In the genomic region with DNA sequence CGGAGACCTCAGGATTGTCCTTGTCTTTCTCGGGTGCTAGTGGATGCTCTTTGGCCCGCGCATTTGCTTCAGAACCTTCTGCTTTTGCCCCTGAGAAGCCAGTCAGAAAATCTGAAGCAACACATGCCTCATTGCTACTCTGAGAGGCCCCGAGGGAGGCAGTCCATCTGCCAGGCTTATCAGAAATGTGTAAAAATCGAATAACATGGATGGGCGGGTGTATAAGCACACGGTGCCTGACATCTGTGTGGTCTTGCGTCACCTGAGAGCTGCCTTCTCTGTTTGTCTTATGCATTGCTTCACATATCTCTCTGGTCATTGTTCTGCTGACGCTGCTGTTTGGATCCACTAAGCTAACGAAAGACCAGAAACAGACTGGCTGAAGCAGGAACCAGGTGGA, we compare ENCODE assay signal across 15 mouse cellular contexts. TPM values are rescaled to one million over a fixed set of nuclear protein-coding genes. Genes with fewer than 3 reads are reported as not detected.
DNase-seq lines count a peak whose midpoint lies in the region; ATAC-seq and TF ChIP-seq lines count a peak whose summit lies in the region.
"Had no signal": no experiment of that assay in that cellular context is flagged by ENCODE, and none has a peak within 500 bp of the region (broad histone marks: within the 10 kb centered on the region; RNA-seq: fewer than 3 reads in every experiment).

No protein-coding gene starts in this region.

- no peak for TF ChIP-seq CTCF in stomach, postnatal 0 days (IDR thresholded peaks at IDR 0.05; ENCODE audit: low read depth)

- DNase-seq in cerebellum, postnatal 14 days = peak; percentile 36 to 47
- DNase-seq in cerebellum, adult 11-12 months = no peak
- DNase-seq in left cerebral cortex, postnatal 4 days = peak; percentile 59
- no peak for DNase-seq in left cerebral cortex, postnatal 14 days (ENCODE audit: low spot score in 2 of 2)
- DNase-seq in stomach, postnatal 0 days (ENCODE audit: low spot score) = no peak
- DNase-seq in heart, adult 18-20 months = no peak
- DNase-seq in Muller cell, postnatal 12 days (ENCODE audit: inconsistent ontology term) = no peak
- DNase-seq: adrenal gland, postnatal 25 days; heart, adult 2 months; kidney, adult 9 months; lung, postnatal 14 days had no signal

- peak overlapping the region; percentile 52; the same call in 1 of the 2 replicates for H3K27ac ChIP-seq in liver, embryonic 15.5 days (replicated peaks)
- H3K27ac ChIP-seq in stomach, postnatal 0 days (replicated peaks) = no peak overlapping the region
- H3K27ac ChIP-seq: heart, adult 2 months had no signal

- H3K9me3 ChIP-seq in liver, embryonic 15.5 days (replicated peaks) = no peaks in the 10 kb centered on the region
- no peaks in the 10 kb centered on the region for H3K9me3 ChIP-seq in stomach, postnatal 0 days (ENCODE audit: control insufficient read depth, low read length)

- H3K9ac ChIP-seq in liver, embryonic 15.5 days = no peak overlapping the region
- H3K9ac ChIP-seq in stomach, postnatal 0 days (ENCODE audit: low read length) = no peak overlapping the region

- intact Hi-C loops in left cerebral cortex, postnatal 4 days (cut with DNase I) = no loop called here
- intact Hi-C loops in left cerebral cortex, postnatal 14 days (cut with DNase I) = no loop called here

- ATAC-seq in liver, embryonic 15.5 days (ENCODE audit: insufficient read depth) = peak; percentile 73; the same call in 1 of the 2 replicates
- ATAC-seq in stomach, postnatal 0 days (ENCODE audit: low FRiP score, low TSS enrichment) = peak; percentile 49; the same call in 1 of the 2 replicates

- H3K4me1 ChIP-seq in liver, embryonic 15.5 days (replicated peaks) = peaks cover 41% of the 10 kb centered on the region
- H3K4me1 ChIP-seq in stomach, postnatal 0 days (replicated peaks; ENCODE audit: control insufficient read depth, insufficient read depth) = no peaks in the 10 kb centered on the region

- H3K27me3 ChIP-seq in liver, embryonic 15.5 days = no peaks in the 10 kb centered on the region
- no peaks in the 10 kb centered on the region for H3K27me3 ChIP-seq in stomach, postnatal 0 days (ENCODE audit: control insufficient read depth, insufficient read depth, low read length)

- peak overlapping the region; percentile 2; the same call in 1 of the 2 replicates for H3K4me2 ChIP-seq in liver, embryonic 15.5 days
- H3K4me2 ChIP-seq in stomach, postnatal 0 days (replicated peaks; ENCODE audit: low read depth) = no peak overlapping the region

- TF ChIP-seq EP300 in stomach, postnatal 0 days (optimal IDR thresholded peaks at IDR 0.05) = no peak

- no peak overlapping the region for H3K4me3 ChIP-seq in liver, embryonic 15.5 days (replicated peaks)
- no peak overlapping the region for H3K4me3 ChIP-seq in stomach, postnatal 0 days (ENCODE audit: low read depth, low read length)
- H3K4me3 ChIP-seq: heart, adult 2 months had no signal

- H3K36me3 ChIP-seq in liver, embryonic 15.5 days (replicated peaks) = no peaks in the 10 kb centered on the region
- H3K36me3 ChIP-seq in stomach, postnatal 0 days (ENCODE audit: control insufficient read depth, insufficient read depth, low read length) = no peaks in the 10 kb centered on the region

- 50% methylated on average over 11 of the region's 11 CpGs for WGBS in liver, embryonic 15.5 days (ENCODE audit: insufficient replicate concordance)
- WGBS in stomach, postnatal 0 days = 60% methylated on average over 11 of the region's 11 CpGs

RNA-seq across cellular contexts. Expression of gene Ehf, which starts 33.5 kb away (rescaled TPM):
- total RNA-seq in left cerebral cortex, postnatal 4 days (2021) = not detected
- under 1 TPM; 0.13 to 0.25 TPM for total RNA-seq in left cerebral cortex, postnatal 14 days (2021)
- 0.20 and 0.25 TPM in 2 replicates for polyA plus RNA-seq in liver, embryonic 15.5 days (2015; fragmentation: Nextera tagmentation; extraction: Ambion mirVana)
- 56.8 and 65.4 TPM in 2 replicates for polyA plus RNA-seq in stomach, postnatal 0 days (2015; fragmentation: Nextera tagmentation; extraction: Ambion mirVana)
- total RNA-seq in heart, adult 18-20 months (2021) = 1 to 10 TPM in 1 of 2 experiments, not detected in 1; 1.3 TPM
- total RNA-seq: heart, adult 2 months; heart, postnatal 25 days; layer of hippocampus, adult 8-10 months had no signal
- polyA plus RNA-seq: limb, embryonic 11.5 days had no signal

Comparison
In these comparisons a context has a peak if more than half of its experiments do, and no peak if none do; other contexts are left out.
1. DNase-seq: peak in cerebellum, postnatal 14 days (2 of 2) and left cerebral cortex, postnatal 4 days (single experiment); none in cerebellum, adult 11-12 months (single experiment), left cerebral cortex, postnatal 14 days (0 of 2), stomach, postnatal 0 days (single experiment), heart, adult 18-20 months (0 of 2) and Muller cell, postnatal 12 days (single experiment).